Mouse (Mus musculus) intestine, embryonic 14.5 days (tissue): ENCODE measurements at regions not wholly inside any gene's neighbourhood (a gene's known extent, or its start where the extent isn't known, plus 50 kb on each side); places are given as distances from the start of the nearest gene placed in this dataset.
A peak's percentile ranks its signal among the peaks of the same experiment; 100 is the strongest.

ENCODE experiments used
- ATAC-seq: fragments of 200-750 bp; cut with Nextera tagmentation; replicated peaks from 2 replicates; pipeline ENCODE4 v1.8.0; 2017; ENCODE audit warnings: low read depth, moderate number of reproducible peaks, moderate TSS enrichment, moderate library complexity; ENCODE audit not compliant: low FRiP score, low TSS enrichment
- DNase-seq: peaks from one replicate; pipeline ENCODE4 v3.0.0-alpha.2; 2018; ENCODE audit warnings: low spot score
- H3K27ac ChIP-seq: fragments of 300-500 bp; sonication (generic); 2 replicates; pipeline ENCODE4 v1.5.1; 2014; ENCODE audit warnings: low read depth, mild to moderate bottlenecking, control low read depth
- H3K27me3 ChIP-seq: fragments of 300-500 bp; sonication (generic); replicated peaks from 2 replicates; pipeline ENCODE4 v1.6.1; 2014; ENCODE audit warnings: low read length, control low read depth; ENCODE audit not compliant: control insufficient read depth, insufficient read depth
- H3K36me3 ChIP-seq: fragments of 300-500 bp; sonication (generic); 2 replicates; pipeline ENCODE4 v1.6.1; 2014; ENCODE audit warnings: low read length, control low read depth; ENCODE audit not compliant: control insufficient read depth, insufficient read depth
- H3K4me1 ChIP-seq: fragments of 300-500 bp; sonication (generic); replicated peaks from 2 replicates; pipeline ENCODE4 v1.6.1; 2014; ENCODE audit warnings: low read length, control low read depth, mixed read lengths; ENCODE audit not compliant: control insufficient read depth, insufficient read depth
- H3K4me2 ChIP-seq: fragments of 300-500 bp; sonication (generic); 2 replicates; pipeline ENCODE4 v1.6.1; 2014; ENCODE audit warnings: low read length
- H3K4me3 ChIP-seq: fragments of 300-500 bp; sonication (generic); 2 replicates; pipeline ENCODE4 v1.5.1; 2014; ENCODE audit warnings: low read depth, low read length, control low read depth, mixed read lengths
- H3K9ac ChIP-seq: fragments of 300-500 bp; sonication (generic); 2 replicates; pipeline ENCODE4 v1.6.1; 2014; ENCODE audit warnings: mild to moderate bottlenecking, low read length
- H3K9me3 ChIP-seq: fragments of 300-500 bp; sonication (generic); 2 replicates; pipeline ENCODE4 v1.6.1; 2016; ENCODE audit warnings: low read length, control low read depth; ENCODE audit not compliant: control insufficient read depth
- WGBS: fragments of 180-500 bp; shearing (Covaris S2); extraction: QIAGEN DNeasy Blood & Tissue Kit; methylation state at CpG from one replicate; pipeline ENCODE4 v1.1.7; 2014; 5-methylcytosine and 5-hydroxymethylcytosine counted together

DNA sequence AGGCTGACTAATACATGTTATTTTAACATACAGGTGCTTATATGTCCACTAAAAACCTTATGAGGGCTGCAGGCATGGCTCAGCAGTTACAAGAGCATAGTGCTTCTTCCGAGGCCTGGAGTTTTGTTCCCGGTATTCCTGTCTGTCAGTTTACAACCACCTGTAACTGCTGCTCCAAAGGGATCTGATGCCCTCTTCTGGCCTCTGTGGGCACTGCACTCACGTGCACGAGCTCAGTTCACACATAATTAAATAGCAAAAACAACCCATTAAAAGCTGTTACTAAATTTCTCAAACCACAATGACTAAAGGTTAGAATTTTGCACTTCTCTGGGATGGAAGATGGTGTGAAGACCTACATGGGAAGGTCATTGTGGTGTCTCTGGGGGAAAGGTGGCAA lies 87.3 kb upstream of the Gas1 start:
- Histone ChIP-seq H3K9me3 (no peaks in the 10 kb centered on the region), H3K27ac (no peak overlapping the region), H3K4me3 (no peak overlapping the region), H3K9ac (no peak overlapping the region), H3K27me3 (no peaks in the 10 kb centered on the region), H3K36me3 (no peaks in the 10 kb centered on the region), H3K4me1 (peaks cover 39% of the 10 kb centered on the region), H3K4me2 (no peak overlapping the region)
- 93% methylated on average over 4 of the region's 4 CpGs for WGBS
- DNase-seq (no peak), ATAC-seq (no peak)

DNA sequence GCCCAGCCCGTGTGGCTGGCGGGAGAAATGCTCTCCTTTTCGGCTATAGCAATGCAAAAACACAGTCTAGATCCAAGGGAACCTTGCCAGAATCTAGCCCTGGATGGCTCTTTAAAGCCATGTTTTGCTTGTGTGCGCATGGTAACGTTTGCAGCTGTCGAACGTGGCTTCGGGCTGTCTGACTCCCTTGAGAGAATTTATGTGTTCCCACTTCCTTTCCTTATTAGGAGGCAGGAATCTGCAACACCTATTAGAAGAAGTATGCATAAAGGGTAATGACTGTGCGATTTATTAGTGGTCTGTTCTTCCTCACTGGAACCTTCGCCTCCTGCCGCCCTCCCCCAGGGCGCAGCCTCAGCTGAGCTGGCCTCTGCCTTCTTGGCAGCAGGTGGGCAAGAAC lies 90.4 kb upstream of the Gas1 start:
- no peaks in the 10 kb centered on the region for H3K27me3 ChIP-seq
- 9% methylated on average over 12 of the region's 12 CpGs for WGBS
- peak overlapping the region; percentile 75 for H3K27ac ChIP-seq
- H3K4me2 ChIP-seq: no peak overlapping the region; the same call in 1 of the 2 replicates
- H3K9me3 ChIP-seq: no peaks in the 10 kb centered on the region
- peak; percentile 70 for DNase-seq
- H3K4me3 ChIP-seq: no peak overlapping the region
- no peak overlapping the region for H3K9ac ChIP-seq
- peaks cover 32% of the 10 kb centered on the region for H3K4me1 ChIP-seq
- no peaks in the 10 kb centered on the region for H3K36me3 ChIP-seq
- peak; percentile 80 for ATAC-seq

DNA sequence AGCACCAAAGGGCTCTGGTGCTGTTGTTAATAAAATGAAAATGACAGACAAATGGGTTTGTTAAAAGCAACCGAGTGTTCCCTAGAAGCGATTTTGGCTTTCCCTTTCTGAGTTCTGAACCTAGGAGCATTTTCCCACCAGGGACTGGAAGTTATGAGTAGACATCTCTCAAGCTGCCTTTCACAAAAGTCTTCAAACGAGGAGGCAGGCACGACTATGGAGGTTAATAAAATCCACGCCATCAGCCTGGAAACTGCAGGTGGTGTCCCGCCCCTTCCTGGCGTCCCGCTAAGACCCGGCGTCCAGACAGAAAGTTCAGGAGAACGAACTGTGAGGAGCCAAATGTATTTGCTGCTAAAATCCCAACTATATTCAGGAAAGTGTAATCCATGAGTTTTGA lies 91.1 kb upstream of the Gas1 start:
- DNase-seq (no peak), ATAC-seq (no peak)
- WGBS: 73% methylated on average over 11 of the region's 11 CpGs
- Histone ChIP-seq H3K27ac (peak overlapping the region; percentile 75), H3K27me3 (no peaks in the 10 kb centered on the region), H3K4me1 (peaks cover 26% of the 10 kb centered on the region), H3K9ac (no peak overlapping the region), H3K4me2 (no peak overlapping the region), H3K4me3 (no peak overlapping the region), H3K36me3 (no peaks in the 10 kb centered on the region), H3K9me3 (no peaks in the 10 kb centered on the region)

DNA sequence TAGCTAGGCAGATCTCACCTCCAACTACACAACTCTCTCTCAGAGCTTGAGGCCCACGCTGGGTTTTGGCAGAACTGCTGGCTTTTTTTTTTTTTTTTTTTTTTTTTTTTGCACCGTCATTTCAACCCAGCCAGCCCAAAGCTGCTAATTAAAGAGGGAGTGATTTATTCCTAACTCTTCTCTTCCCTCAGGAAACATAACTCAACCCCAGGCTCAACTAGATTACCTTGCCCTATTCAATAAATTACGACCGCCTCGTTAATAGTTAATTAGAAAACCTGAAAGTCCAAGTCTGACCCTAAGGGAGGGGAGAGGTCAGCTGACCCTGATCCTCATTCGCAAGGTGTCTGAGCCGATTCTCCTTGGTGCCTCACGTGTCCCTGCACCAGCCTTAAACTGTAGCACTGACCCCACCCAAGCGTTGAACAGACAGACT lies 92.3 kb upstream of the Gas1 start:
- ATAC-seq (no peak), DNase-seq (no peak)
- peaks cover 5% of the 10 kb centered on the region; the same call in 1 of the 2 replicates for H3K9me3 ChIP-seq
- H3K27ac ChIP-seq: no peak overlapping the region
- H3K4me2 ChIP-seq: no peak overlapping the region
- no peak overlapping the region for H3K4me3 ChIP-seq
- H3K9ac ChIP-seq: no peak overlapping the region
- H3K4me1 ChIP-seq: peaks cover 26% of the 10 kb centered on the region
- H3K36me3 ChIP-seq: no peaks in the 10 kb centered on the region
- no peaks in the 10 kb centered on the region for H3K27me3 ChIP-seq
- WGBS: 51% methylated on average over 9 of the region's 9 CpGs

DNA sequence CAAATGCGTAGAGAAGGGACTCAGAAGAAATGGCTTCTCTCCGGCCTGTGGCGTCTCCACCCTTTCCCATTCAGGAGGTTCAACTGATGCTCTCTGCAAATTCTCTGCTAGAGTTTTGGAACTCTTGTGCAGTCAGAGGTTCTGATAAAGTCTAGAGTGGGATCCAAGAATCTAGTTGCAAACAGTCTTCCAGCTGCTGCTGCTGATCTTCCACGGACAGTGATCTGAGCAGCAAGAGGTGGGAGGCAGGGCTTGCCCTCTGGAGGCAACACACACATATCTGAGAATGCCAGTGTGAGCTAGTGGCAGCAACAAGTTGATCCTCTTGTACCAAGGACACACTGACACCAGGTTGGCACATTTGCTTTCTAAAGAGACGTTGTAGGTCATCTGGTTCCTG lies 93.4 kb upstream of the Gas1 start:
- Histone ChIP-seq H3K36me3 (no peaks in the 10 kb centered on the region), H3K9ac (no peak overlapping the region), H3K4me1 (peaks cover 26% of the 10 kb centered on the region), H3K4me2 (no peak overlapping the region), H3K4me3 (no peak overlapping the region), H3K27me3 (no peaks in the 10 kb centered on the region), H3K9me3 (peaks cover 12% of the 10 kb centered on the region; the same call in 1 of the 2 replicates), H3K27ac (no peak overlapping the region)
- WGBS: 87% methylated on average over 5 of the region's 5 CpGs
- no peak for ATAC-seq
- no peak for DNase-seq

DNA sequence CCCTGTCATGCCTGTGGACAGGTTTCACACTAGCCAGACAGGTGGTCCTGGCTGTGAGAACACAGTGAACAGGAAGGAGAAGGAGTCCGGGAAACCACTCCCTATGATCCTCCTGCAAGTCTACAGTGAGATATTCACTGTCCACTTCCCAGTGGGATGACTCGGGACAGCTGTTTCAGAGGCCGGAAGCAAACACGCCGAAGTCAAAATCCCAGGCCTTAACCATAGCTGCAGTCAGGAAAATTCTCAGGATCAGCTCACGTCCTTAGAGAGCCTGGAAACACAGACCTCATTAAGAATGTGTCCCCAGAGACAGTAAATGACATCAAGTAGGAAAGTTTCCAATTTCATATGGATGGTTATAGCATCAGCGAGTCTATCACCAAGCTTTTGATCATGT lies 96.2 kb upstream of the Gas1 start:
- WGBS: 84% methylated on average over 7 of the region's 7 CpGs
- Histone ChIP-seq H3K27ac (no peak overlapping the region), H3K36me3 (no peaks in the 10 kb centered on the region), H3K4me3 (no peak overlapping the region), H3K9ac (no peak overlapping the region), H3K9me3 (peaks cover 12% of the 10 kb centered on the region; the same call in 1 of the 2 replicates), H3K27me3 (no peaks in the 10 kb centered on the region), H3K4me2 (no peak overlapping the region), H3K4me1 (0 out of 2 replicates have a peak, but pooled peaks cover 8% of the 10 kb centered on the region)
- DNase-seq (no peak), ATAC-seq (no peak)

DNA sequence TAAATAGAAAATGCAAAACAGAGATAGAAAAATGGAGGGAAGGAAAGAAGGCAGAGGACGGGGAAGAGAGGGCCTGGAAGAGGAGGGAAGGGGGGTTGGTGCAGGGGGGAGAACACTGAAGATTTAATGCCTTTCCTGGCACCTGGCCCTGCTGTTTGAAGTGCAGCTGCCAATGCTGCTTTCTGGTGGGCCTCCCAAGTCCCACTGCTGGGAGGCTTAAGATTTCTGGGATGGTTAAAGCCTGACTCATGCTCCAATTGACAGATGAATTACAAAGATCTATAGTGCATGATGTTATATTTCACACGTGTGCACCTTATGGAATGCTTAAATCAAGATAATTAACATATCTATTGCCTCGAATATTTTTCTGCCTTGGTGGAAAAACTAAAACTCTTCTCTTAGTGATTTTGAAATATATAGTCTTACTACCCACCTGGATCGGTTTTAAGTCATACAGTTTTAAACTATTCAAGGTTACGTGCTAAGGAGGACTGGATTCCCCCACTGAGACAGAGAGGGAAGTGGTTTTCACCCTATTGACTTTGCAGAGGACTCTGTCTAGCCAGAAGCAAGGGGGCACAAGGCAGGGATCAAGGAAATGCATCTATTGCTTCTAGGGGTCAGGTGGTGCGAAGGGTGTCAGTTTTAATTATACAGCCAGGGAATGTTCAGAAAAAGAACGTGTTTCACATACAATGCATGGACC lies 105.5 kb upstream of the Gas1 start:
- Histone ChIP-seq H3K4me2 (no peak overlapping the region), H3K9ac (no peak overlapping the region), H3K27me3 (no peaks in the 10 kb centered on the region), H3K9me3 (no peaks in the 10 kb centered on the region), H3K4me3 (no peak overlapping the region), H3K4me1 (peaks cover 9% of the 10 kb centered on the region), H3K36me3 (no peaks in the 10 kb centered on the region), H3K27ac (no peak overlapping the region)
- no peak for DNase-seq
- 52% methylated on average over 7 of the region's 7 CpGs for WGBS
- no peak for ATAC-seq

DNA sequence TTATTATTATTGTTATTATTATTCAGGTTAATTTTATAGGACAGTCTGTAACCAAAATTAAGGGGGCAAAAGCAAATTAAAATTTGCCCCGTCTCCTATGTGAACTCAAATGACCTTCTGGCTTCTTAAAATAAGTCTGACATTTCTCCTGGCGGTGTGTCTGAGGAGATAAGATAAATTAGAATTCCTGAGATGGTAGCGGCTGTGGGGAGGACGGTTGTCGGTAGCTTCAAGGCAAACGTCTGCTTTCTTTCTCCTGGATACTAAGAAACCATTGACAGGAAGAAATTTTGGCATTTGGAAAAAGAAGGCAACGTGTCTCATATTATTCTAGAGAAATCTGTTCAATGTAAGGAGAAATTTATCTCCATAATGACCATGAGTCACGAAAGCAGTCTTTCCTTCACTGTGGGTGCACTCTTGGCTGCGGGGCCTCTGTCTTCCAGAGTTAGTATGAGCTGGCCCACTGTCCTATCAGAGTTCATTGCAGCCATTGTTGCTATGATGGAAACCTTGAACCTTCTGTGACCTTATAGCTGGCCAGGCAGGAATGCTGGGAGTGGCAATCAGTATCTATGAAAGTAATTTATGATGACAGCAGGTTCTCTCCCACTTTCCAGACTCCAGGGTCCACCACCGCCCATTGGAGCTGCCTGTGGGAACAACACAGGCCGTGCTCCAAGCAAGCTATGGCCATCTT lies 109.5 kb upstream of the Gas1 start:
- H3K4me3 ChIP-seq: no peak overlapping the region
- peaks cover 9% of the 10 kb centered on the region for H3K4me1 ChIP-seq
- peak; percentile 78 for ATAC-seq
- H3K9ac ChIP-seq: no peak overlapping the region
- WGBS: 17% methylated on average over 11 of the region's 11 CpGs
- H3K27me3 ChIP-seq: no peaks in the 10 kb centered on the region
- H3K9me3 ChIP-seq: no peaks in the 10 kb centered on the region
- DNase-seq: no peak
- no peak overlapping the region for H3K4me2 ChIP-seq
- peak overlapping the region; percentile 1; the same call in 1 of the 2 replicates for H3K27ac ChIP-seq
- H3K36me3 ChIP-seq: no peaks in the 10 kb centered on the region

DNA sequence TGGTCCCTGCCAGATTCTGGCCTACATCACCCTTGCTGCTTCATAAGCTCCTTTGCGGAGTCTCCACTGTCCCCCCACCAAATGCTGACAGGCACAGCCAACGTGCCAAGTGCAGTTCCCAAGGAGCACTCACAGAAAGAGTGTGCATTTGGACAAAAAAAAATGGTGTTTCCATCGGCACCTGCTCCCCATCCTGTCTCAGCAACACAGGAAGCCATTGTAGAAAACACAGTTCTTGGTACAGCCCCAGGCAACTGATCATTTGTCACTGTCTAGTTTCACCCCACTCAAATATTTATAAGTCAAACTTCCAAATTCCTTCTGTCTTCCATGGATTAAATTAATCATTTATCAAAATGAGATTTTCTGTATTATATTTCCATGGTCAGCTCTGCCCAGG lies 112.5 kb upstream of the Gas1 start:
- no peak overlapping the region for H3K27ac ChIP-seq
- H3K9me3 ChIP-seq: no peaks in the 10 kb centered on the region
- no peaks in the 10 kb centered on the region for H3K27me3 ChIP-seq
- peaks cover 9% of the 10 kb centered on the region for H3K4me1 ChIP-seq
- H3K36me3 ChIP-seq: no peaks in the 10 kb centered on the region
- 43% methylated on average over 3 of the region's 3 CpGs for WGBS
- no peak overlapping the region for H3K4me3 ChIP-seq
- no peak overlapping the region for H3K9ac ChIP-seq
- ATAC-seq (no peak), DNase-seq (no peak)
- no peak overlapping the region for H3K4me2 ChIP-seq
